Mouse (Mus musculus) CD8-positive naive resting alpha-beta T cell, adult 57 days (primary cell): ENCODE results near the gene Clec2l. TPM values are rescaled to one million over a fixed set of nuclear protein-coding genes. Genes with fewer than 3 reads are reported as not detected.

Experiments used
- total RNA-seq: library from RNA; stranded (reverse); gene quantifications from one replicate; pipeline ENCODE4 v1.2.4, GENCODE M21; 2023

The Clec2l gene
- total RNA-seq, result not detected

GRCm38 (mm10) chr6:38662714-38663615 is at the start of gene Clec2l:
TSS of gene Clec2l (plus strand) at chr6:38663069.

GRCm38 (mm10) chr6:38636852-38637618 is 25.8 kb upstream of the Clec2l start, which contains the start of gene Klrg2:
TSS of gene Klrg2 (minus strand) at chr6:38637242.

Other genes starting within 250 kb of the Clec2l start
- gene Ubn2, start 229.1 kb upstream of the Clec2l start, total RNA-seq, result 55.1 TPM
- 28.7 TPM for gene Fmc1, start 129.6 kb upstream of the Clec2l start, total RNA-seq
- gene Luc7l2, start 111.7 kb upstream of the Clec2l start, total RNA-seq, result 381 TPM
- not detected for gene Klrg2, start 25.8 kb upstream of the Clec2l start, total RNA-seq
- 0.37 TPM for gene Tbxas1, start 212.3 kb downstream of the Clec2l start, total RNA-seq
- gene Hipk2, start 213.1 kb downstream of the Clec2l start, total RNA-seq, result 26.9 TPM